8 mouse cellular contexts compared by ENCODE assay signal in genomic region chr19:5432992-5433852, GRCm38 (mm10). TPM values are rescaled to one million over a fixed set of nuclear protein-coding genes. Genes with fewer than 3 reads are reported as not detected.
DNase-seq lines count a peak whose midpoint lies in the region; ATAC-seq and TF ChIP-seq lines count a peak whose summit lies in the region.

No protein-coding gene starts in this region.

- ATAC-seq in CD4-positive, CD25-positive, alpha-beta regulatory T cell, adult 4 months: peak; percentile 81
- ATAC-seq in embryonic facial prominence, embryonic 15.5 days (ENCODE audit: insufficient number of reproducible peaks, low FRiP score, low TSS enrichment, low read depth): peak; percentile 51; the same call in 1 of the 2 replicates
- peak; percentile 41; the same call in 1 of the 2 replicates for ATAC-seq in limb, embryonic 14.5 days (ENCODE audit: low FRiP score, low read depth)
- no peak for ATAC-seq in midbrain, embryonic 15.5 days (replicated peaks)

- peak overlapping the region; percentile 61 for H3K4me2 ChIP-seq in embryonic facial prominence, embryonic 15.5 days (replicated peaks)
- H3K4me2 ChIP-seq in limb, embryonic 14.5 days (replicated peaks; ENCODE audit: low read depth, low read length, severe bottlenecking): peak overlapping the region; percentile 61
- H3K4me2 ChIP-seq in midbrain, embryonic 15.5 days: peak overlapping the region; percentile 46

- DNase-seq in adipocyte (ENCODE audit: low spot score): peak; percentile 93
- DNase-seq in hindbrain, embryonic 10.5 days (ENCODE audit: low spot score): peak; percentile 49
- DNase-seq in limb, embryonic 14.5 days (ENCODE audit: low spot score): peak; percentile 75
- peak; percentile 81 for DNase-seq in thymus, postnatal 14 days
- DNase-seq in layer of hippocampus, adult 8-10 months (ENCODE audit: low spot score in 2 of 2): no peak

- no peak for TF ChIP-seq POLR2A in limb, embryonic 14.5 days (IDR thresholded peaks at IDR 0.05; ENCODE audit: borderline replicate concordance, extremely low read depth, insufficient read depth, insufficient read length)

- no peaks in the 10 kb centered on the region for H3K36me3 ChIP-seq in embryonic facial prominence, embryonic 15.5 days
- H3K36me3 ChIP-seq in hindbrain, embryonic 10.5 days: no peaks in the 10 kb centered on the region
- H3K36me3 ChIP-seq in limb, embryonic 14.5 days (ENCODE audit: control insufficient read depth, insufficient read depth, low read length): 0 out of 2 replicates have a peak, but pooled peaks cover 4% of the 10 kb centered on the region
- H3K36me3 ChIP-seq in midbrain, embryonic 15.5 days (replicated peaks): no peaks in the 10 kb centered on the region

- 4% methylated on average over 16 of the region's 16 CpGs for WGBS in embryonic facial prominence, embryonic 15.5 days
- WGBS in hindbrain, embryonic 10.5 days: 14% methylated on average over 16 of the region's 16 CpGs
- WGBS in limb, embryonic 14.5 days: 6% methylated on average over 16 of the region's 16 CpGs
- WGBS in midbrain, embryonic 15.5 days: 13% methylated on average over 16 of the region's 16 CpGs

- H3K4me1 ChIP-seq in embryonic facial prominence, embryonic 15.5 days: peaks cover 18% of the 10 kb centered on the region
- H3K4me1 ChIP-seq in hindbrain, embryonic 10.5 days (replicated peaks): peaks cover 21% of the 10 kb centered on the region
- H3K4me1 ChIP-seq in limb, embryonic 14.5 days (ENCODE audit: control insufficient read depth, insufficient read depth, low read length): peaks cover 14% of the 10 kb centered on the region
- peaks cover 12% of the 10 kb centered on the region for H3K4me1 ChIP-seq in midbrain, embryonic 15.5 days

- H3K27ac ChIP-seq in embryonic facial prominence, embryonic 15.5 days (replicated peaks): peak overlapping the region; percentile 82
- H3K27ac ChIP-seq in hindbrain, embryonic 10.5 days: peak overlapping the region; percentile 87
- H3K27ac ChIP-seq in limb, embryonic 14.5 days (replicated peaks; ENCODE audit: low read depth, low read length): peak overlapping the region; percentile 58
- H3K27ac ChIP-seq in midbrain, embryonic 15.5 days: no peak overlapping the region; the same call in 1 of the 2 replicates

- H3K9ac ChIP-seq in embryonic facial prominence, embryonic 15.5 days: no peak overlapping the region
- H3K9ac ChIP-seq in limb, embryonic 14.5 days (ENCODE audit: low read depth, low read length, severe bottlenecking): peak overlapping the region; percentile 43; the same call in 1 of the 2 replicates
- peak overlapping the region; percentile 10; the same call in 1 of the 2 replicates for H3K9ac ChIP-seq in midbrain, embryonic 15.5 days

- H3K4me3 ChIP-seq in embryonic facial prominence, embryonic 15.5 days (replicated peaks): peak overlapping the region; percentile 34
- peak overlapping the region; percentile 47 for H3K4me3 ChIP-seq in hindbrain, embryonic 10.5 days
- peak overlapping the region; percentile 30 for H3K4me3 ChIP-seq in limb, embryonic 14.5 days (replicated peaks; ENCODE audit: low read length)
- peak overlapping the region; percentile 13; the same call in 1 of the 2 replicates for H3K4me3 ChIP-seq in midbrain, embryonic 15.5 days

- no peaks in the 10 kb centered on the region for H3K27me3 ChIP-seq in embryonic facial prominence, embryonic 15.5 days
- H3K27me3 ChIP-seq in hindbrain, embryonic 10.5 days (ENCODE audit: insufficient read depth, poor library complexity, severe bottlenecking): 0 out of 2 replicates have a peak, but pooled peaks cover 5% of the 10 kb centered on the region
- H3K27me3 ChIP-seq in limb, embryonic 14.5 days (ENCODE audit: control insufficient read depth, insufficient read depth, low read length): no peaks in the 10 kb centered on the region
- H3K27me3 ChIP-seq in midbrain, embryonic 15.5 days (replicated peaks): no peaks in the 10 kb centered on the region

- no peaks in the 10 kb centered on the region for H3K9me3 ChIP-seq in embryonic facial prominence, embryonic 15.5 days (replicated peaks)
- H3K9me3 ChIP-seq in hindbrain, embryonic 10.5 days: no peaks in the 10 kb centered on the region
- H3K9me3 ChIP-seq in limb, embryonic 14.5 days (ENCODE audit: control insufficient read depth, low read length): no peaks in the 10 kb centered on the region
- no peaks in the 10 kb centered on the region for H3K9me3 ChIP-seq in midbrain, embryonic 15.5 days

RNA-seq across cellular contexts. Expression of gene AI837181, which starts 8.3 kb away (rescaled TPM):
- polyA plus RNA-seq in CD4-positive, CD25-positive, alpha-beta regulatory T cell, adult 4 months (2017; shearing (Covaris generic)): 10 to 100 TPM; 20.8 to 28.7 TPM
- polyA plus RNA-seq in embryonic facial prominence, embryonic 15.5 days (2015; fragmentation: Nextera tagmentation; extraction: Ambion mirVana): 67.4 and 72.3 TPM in 2 replicates
- polyA plus RNA-seq in hindbrain, embryonic 10.5 days (2016; fragmentation: Nextera tagmentation; extraction: Ambion mirVana): 53.8 and 63.9 TPM in 2 replicates
- polyA plus RNA-seq in limb, embryonic 14.5 days (2012; rRNA removed): 97.5 and 132 TPM in 2 replicates
- polyA plus RNA-seq in limb, embryonic 14.5 days (2014; fragmentation: Nextera tagmentation; extraction: Ambion mirVana): 57.1 and 61.9 TPM in 2 replicates
- 71.5 and 74.9 TPM in 2 replicates for polyA plus RNA-seq in midbrain, embryonic 15.5 days (2015; fragmentation: Nextera tagmentation; extraction: Ambion mirVana)
- total RNA-seq in layer of hippocampus, adult 8-10 months (2022): 10 to 100 TPM; 64.8 to 71.2 (median 67.6) TPM

RNA-seq across cellular contexts. Expression of gene Drap1, which starts 8.4 kb away (rescaled TPM):
- polyA plus RNA-seq in CD4-positive, CD25-positive, alpha-beta regulatory T cell, adult 4 months (2017; shearing (Covaris generic)): 10 to 100 TPM; 56.0 to 57.2 TPM
- polyA plus RNA-seq in embryonic facial prominence, embryonic 15.5 days (2015; fragmentation: Nextera tagmentation; extraction: Ambion mirVana): 267 and 280 TPM in 2 replicates
- polyA plus RNA-seq in hindbrain, embryonic 10.5 days (2016; fragmentation: Nextera tagmentation; extraction: Ambion mirVana): 223 and 271 TPM in 2 replicates
- 163 and 236 TPM in 2 replicates for polyA plus RNA-seq in limb, embryonic 14.5 days (2012; rRNA removed)
- polyA plus RNA-seq in limb, embryonic 14.5 days (2014; fragmentation: Nextera tagmentation; extraction: Ambion mirVana): 219 and 233 TPM in 2 replicates
- polyA plus RNA-seq in midbrain, embryonic 15.5 days (2015; fragmentation: Nextera tagmentation; extraction: Ambion mirVana): 291 and 296 TPM in 2 replicates
- total RNA-seq in layer of hippocampus, adult 8-10 months (2022): 100 to 1,000 TPM; 308 to 358 (median 327) TPM

RNA-seq across cellular contexts. Expression of gene Fosl1, which starts 14.1 kb away (rescaled TPM):
- not detected for polyA plus RNA-seq in CD4-positive, CD25-positive, alpha-beta regulatory T cell, adult 4 months (2017; shearing (Covaris generic))
- polyA plus RNA-seq in embryonic facial prominence, embryonic 15.5 days (2015; fragmentation: Nextera tagmentation; extraction: Ambion mirVana): not detected in 2 replicates
- not detected in 2 replicates for polyA plus RNA-seq in hindbrain, embryonic 10.5 days (2016; fragmentation: Nextera tagmentation; extraction: Ambion mirVana)
- 0.06 and 0.09 TPM in 2 replicates for polyA plus RNA-seq in limb, embryonic 14.5 days (2012; rRNA removed)
- not detected in 2 replicates for polyA plus RNA-seq in limb, embryonic 14.5 days (2014; fragmentation: Nextera tagmentation; extraction: Ambion mirVana)
- polyA plus RNA-seq in midbrain, embryonic 15.5 days (2015; fragmentation: Nextera tagmentation; extraction: Ambion mirVana): 0.40 TPM in 1 of 2 replicates, not detected in the other
- total RNA-seq in layer of hippocampus, adult 8-10 months (2022): under 1 TPM; 0.20 to 0.67 (median 0.29) TPM

RNA-seq across cellular contexts. Expression of gene Ccdc85b, which starts 24.5 kb away (rescaled TPM):
- polyA plus RNA-seq in CD4-positive, CD25-positive, alpha-beta regulatory T cell, adult 4 months (2017; shearing (Covaris generic)): under 1 TPM; 0.48 to 0.83 TPM
- 8.0 and 8.9 TPM in 2 replicates for polyA plus RNA-seq in embryonic facial prominence, embryonic 15.5 days (2015; fragmentation: Nextera tagmentation; extraction: Ambion mirVana)
- 6.9 and 8.6 TPM in 2 replicates for polyA plus RNA-seq in hindbrain, embryonic 10.5 days (2016; fragmentation: Nextera tagmentation; extraction: Ambion mirVana)
- 6.6 and 6.9 TPM in 2 replicates for polyA plus RNA-seq in limb, embryonic 14.5 days (2012; rRNA removed)
- 6.5 and 7.0 TPM in 2 replicates for polyA plus RNA-seq in limb, embryonic 14.5 days (2014; fragmentation: Nextera tagmentation; extraction: Ambion mirVana)
- polyA plus RNA-seq in midbrain, embryonic 15.5 days (2015; fragmentation: Nextera tagmentation; extraction: Ambion mirVana): 11.7 and 13.2 TPM in 2 replicates
- total RNA-seq in layer of hippocampus, adult 8-10 months (2022): 10 to 100 TPM; 31.7 to 33.1 (median 32.4) TPM

RNA-seq across cellular contexts. Expression of gene Fibp, which starts 27.2 kb away (rescaled TPM):
- polyA plus RNA-seq in CD4-positive, CD25-positive, alpha-beta regulatory T cell, adult 4 months (2017; shearing (Covaris generic)): 100 to 1,000 TPM in 1 of 2 experiments, 10 to 100 TPM in 1; 86.2 to 159 TPM
- polyA plus RNA-seq in embryonic facial prominence, embryonic 15.5 days (2015; fragmentation: Nextera tagmentation; extraction: Ambion mirVana): 114 and 125 TPM in 2 replicates
- 99.5 and 122 TPM in 2 replicates for polyA plus RNA-seq in hindbrain, embryonic 10.5 days (2016; fragmentation: Nextera tagmentation; extraction: Ambion mirVana)
- polyA plus RNA-seq in limb, embryonic 14.5 days (2012; rRNA removed): 139 and 171 TPM in 2 replicates
- 113 and 118 TPM in 2 replicates for polyA plus RNA-seq in limb, embryonic 14.5 days (2014; fragmentation: Nextera tagmentation; extraction: Ambion mirVana)
- 180 and 185 TPM in 2 replicates for polyA plus RNA-seq in midbrain, embryonic 15.5 days (2015; fragmentation: Nextera tagmentation; extraction: Ambion mirVana)
- total RNA-seq in layer of hippocampus, adult 8-10 months (2022): 100 to 1,000 TPM in 1 of 4 experiments, 10 to 100 TPM in 3; 93.5 to 109 (median 96.4) TPM

Comparison
In these comparisons a context has a peak if more than half of its experiments do, and no peak if none do; other contexts are left out.
1. DNase-seq: peak in adipocyte (single experiment), hindbrain, embryonic 10.5 days (single experiment), limb, embryonic 14.5 days (single experiment) and thymus, postnatal 14 days (single experiment); none in layer of hippocampus, adult 8-10 months (0 of 2).
2. Peak in every context shown above with its lines, with median percentiles within 50 percentile points of each other: H3K4me2 ChIP-seq and H3K4me3 ChIP-seq.